Mouse (Mus musculus): ENCODE results near the gene Ccdc106. TPM values are rescaled to one million over a fixed set of nuclear protein-coding genes. Genes with fewer than 3 reads are reported as not detected.

Gene Ccdc106
- polyA plus RNA-seq, 1 experiment, result 0.64 TPM

- no peak for TF ChIP-seq GATA1 (IDR thresholded peaks at IDR 0.05; ENCODE audit: low read length)
Observed at GRCm38 (mm10) chr7:5012681-5013513, 7.5 kb upstream of the Ccdc106 start.

- no peak for TF ChIP-seq GATA1 (IDR thresholded peaks at IDR 0.05; ENCODE audit: low read length)
Observed at GRCm38 (mm10) chr7:5014251-5015117, 5.9 kb upstream of the Ccdc106 start, which contains the start of the genes Zfp524 and Fiz1. Gene Zfp524, plus strand, starts transcription at chr7:5014415. Gene Fiz1, minus strand, starts transcription at chr7:5014697.

- no peak for TF ChIP-seq GATA1 (IDR thresholded peaks at IDR 0.05; ENCODE audit: low read length)
Observed at GRCm38 (mm10) chr7:5015118-5016001, 5.0 kb upstream of the Ccdc106 start, which contains the start of gene Gm44973. Gene Gm44973, plus strand, starts transcription at chr7:5015496.

GRCm38 (mm10) chr7:5016057-5016456 lies 4.3 kb upstream of the Ccdc106 start:
- TF ChIP-seq GATA1 (IDR thresholded peaks at IDR 0.05; ENCODE audit: low read length), result no peak

GRCm38 (mm10) chr7:5016920-5017319 lies 3.4 kb upstream of the Ccdc106 start:
- no peak for TF ChIP-seq GATA1 (IDR thresholded peaks at IDR 0.05; ENCODE audit: low read length)

- no peak for TF ChIP-seq GATA1 (IDR thresholded peaks at IDR 0.05; ENCODE audit: low read length)
Observed at GRCm38 (mm10) chr7:5017352-5017751, 3.0 kb upstream of the Ccdc106 start.

- no peak for TF ChIP-seq GATA1 (IDR thresholded peaks at IDR 0.05; ENCODE audit: low read length)
Observed at GRCm38 (mm10) chr7:5017931-5018330, 2.4 kb upstream of the Ccdc106 start.

- TF ChIP-seq GATA1 (IDR thresholded peaks at IDR 0.05; ENCODE audit: low read length), result no peak
Observed at GRCm38 (mm10) chr7:5020685-5021084, 332 bp downstream of the Ccdc106 start.

GRCm38 (mm10) chr7:5021197-5021596 lies 844 bp downstream of the Ccdc106 start:
- no peak for TF ChIP-seq GATA1 (IDR thresholded peaks at IDR 0.05; ENCODE audit: low read length)

GRCm38 (mm10) chr7:5029543-5029942 lies 9.2 kb downstream of the Ccdc106 start:
- TF ChIP-seq GATA1 (IDR thresholded peaks at IDR 0.05; ENCODE audit: low read length), result no peak

GRCm38 (mm10) chr7:5029946-5030345 lies 9.6 kb downstream of the Ccdc106 start:
- no peak for TF ChIP-seq GATA1 (IDR thresholded peaks at IDR 0.05; ENCODE audit: low read length)

- no peak for TF ChIP-seq GATA1 (IDR thresholded peaks at IDR 0.05; ENCODE audit: low read length)
Observed at GRCm38 (mm10) chr7:5030554-5031275, 10.4 kb downstream of the Ccdc106 start.

GRCm38 (mm10) chr7:5031496-5031895 lies 11.1 kb downstream of the Ccdc106 start:
- no peak for TF ChIP-seq GATA1 (IDR thresholded peaks at IDR 0.05; ENCODE audit: low read length)

GRCm38 (mm10) chr7:5033818-5034217 lies 13.5 kb downstream of the Ccdc106 start, which contains the start of gene 4632433K11Rik:
Gene 4632433K11Rik, plus strand, starts transcription at chr7:5034118.
- no peak for TF ChIP-seq GATA1 (IDR thresholded peaks at IDR 0.05; ENCODE audit: low read length)

All from G1E-ER4 (cell line).